Mouse (Mus musculus) hindbrain, embryonic 14.5 days (tissue): ENCODE data around the gene D8Ertd738e. TPM values are rescaled to one million over a fixed set of nuclear protein-coding genes. Genes with fewer than 3 reads are reported as not detected.
"Not testable (repeated sequence)": the region's sequence is repeated elsewhere in the genome, so short reads cannot be mapped to it uniquely, and the experiment has no call there.

ENCODE experiments used
- ATAC-seq: fragments of 200-750 bp; cut with Nextera tagmentation; 2 replicates; pipeline ENCODE4 v1.8.0; 2017; ENCODE audit warnings: moderate number of reproducible peaks, mild to moderate bottlenecking, moderate TSS enrichment, moderate library complexity; ENCODE audit not compliant: low FRiP score
- DNase-seq: peaks from one replicate; pipeline ENCODE4 v3.0.0-alpha.2; 2015; ENCODE audit warnings: low spot score
- H3K27ac ChIP-seq: fragments of 300-500 bp; sonication (generic); 2 replicates; pipeline ENCODE4 v1.5.1; 2014; ENCODE audit warnings: mild to moderate bottlenecking, moderate library complexity
- H3K27me3 ChIP-seq: fragments of 300-500 bp; sonication (generic); 2 replicates; pipeline ENCODE4 v1.6.1; 2014; ENCODE audit warnings: mild to moderate bottlenecking, low read length, mixed read lengths; ENCODE audit not compliant: control insufficient read depth, insufficient read depth
- H3K36me3 ChIP-seq: fragments of 300-500 bp; sonication (generic); replicated peaks from 2 replicates; pipeline ENCODE4 v1.6.1; 2014; ENCODE audit not compliant: control insufficient read depth, insufficient read depth
- H3K4me1 ChIP-seq: fragments of 300-500 bp; sonication (generic); replicated peaks from 2 replicates; pipeline ENCODE4 v1.6.1; 2014; ENCODE audit warnings: antibody characterized with exemption, low read length, mixed read lengths; ENCODE audit not compliant: control insufficient read depth, insufficient read depth
- H3K4me2 ChIP-seq: fragments of 300-500 bp; sonication (generic); replicated peaks from 2 replicates; pipeline ENCODE4 v1.6.1; 2014; ENCODE audit warnings: mild to moderate bottlenecking, moderate library complexity
- H3K4me3 ChIP-seq: fragments of 300-500 bp; sonication (generic); replicated peaks from 2 replicates; pipeline ENCODE4 v1.5.1; 2014; ENCODE audit warnings: mild to moderate bottlenecking, low read length
- H3K9ac ChIP-seq: fragments of 300-500 bp; sonication (generic); 2 replicates; pipeline ENCODE4 v1.6.1; 2014
- H3K9me3 ChIP-seq: fragments of 300-500 bp; sonication (generic); 2 replicates; pipeline ENCODE4 v1.6.1; 2016; ENCODE audit warnings: low read length; ENCODE audit not compliant: control insufficient read depth
- WGBS: fragments of 180-500 bp; shearing (Covaris S2); extraction: QIAGEN DNeasy Blood & Tissue Kit; methylation state at CpG from one replicate; pipeline ENCODE4 v1.1.7; 2014; 5-methylcytosine and 5-hydroxymethylcytosine counted together
- polyA plus RNA-seq: library from polyadenylated mRNA; unstranded; fragments of >200 nt; fragmentation: Nextera tagmentation; extraction: Ambion mirVana; gene quantifications from 2 replicates; pipeline ENCODE4 v1.2.1, GENCODE M21; 2014

Gene D8Ertd738e
- polyA plus RNA-seq: 268 and 296 TPM in 2 replicates

DNA sequence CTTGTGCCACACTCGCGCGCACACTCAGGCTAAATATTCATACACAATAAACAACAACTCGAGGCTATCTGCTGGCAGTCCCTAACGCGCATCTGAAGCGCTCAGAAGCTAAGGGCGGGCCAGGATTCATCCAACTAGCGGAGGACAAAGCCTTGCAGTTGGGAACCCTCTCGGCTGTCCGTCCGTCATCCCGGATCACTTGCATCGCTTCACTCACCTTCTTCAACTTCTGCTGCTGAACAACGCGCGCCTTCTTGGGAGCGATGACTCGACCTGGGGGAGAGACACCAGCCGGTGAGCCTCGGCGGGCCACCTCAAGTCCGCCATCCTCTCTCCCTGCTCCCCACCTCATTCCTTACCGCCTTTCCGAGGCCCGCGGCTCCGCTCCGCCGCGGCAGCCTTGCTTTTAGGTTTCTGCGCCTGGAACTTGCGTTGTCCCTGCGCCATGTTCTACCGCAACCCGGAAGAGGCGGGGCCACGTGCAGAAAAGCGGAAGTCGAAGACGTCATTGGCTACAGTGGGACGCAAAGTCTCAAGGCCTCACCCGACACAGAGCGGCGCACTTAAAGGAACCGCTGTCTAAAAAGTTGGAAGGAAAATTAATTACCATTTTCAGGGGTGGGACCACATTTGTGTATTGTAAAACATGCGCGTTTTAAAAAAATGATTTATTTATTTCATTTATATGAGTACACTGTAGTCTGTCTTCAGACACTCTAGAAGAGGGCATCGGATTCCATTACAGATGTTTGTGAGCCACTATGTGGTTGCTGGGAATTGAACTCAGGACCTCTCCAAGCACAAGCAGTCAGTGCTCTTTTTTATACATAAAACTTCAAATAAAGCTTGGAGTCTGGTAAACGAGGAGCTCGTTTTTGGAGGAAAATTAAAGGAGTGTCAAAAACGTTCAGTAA, at the start of gene D8Ertd738e:
D8Ertd738e (minus strand) TSS at position 463 of the 914 bp plus-strand sequence.
- H3K4me3 ChIP-seq: peak within 1 kb of the TSS; percentile 98
- H3K9me3 ChIP-seq: no peaks in the 10 kb centered on the region
- H3K9ac ChIP-seq: peak within 1 kb of the TSS; percentile 94
- DNase-seq (peak; percentile 94), ATAC-seq (peak; percentile 94)
- H3K36me3 ChIP-seq: peaks cover 73% of the 10 kb centered on the region
- 5% methylated on average over 52 of the region's 52 CpGs for WGBS
- no peaks in the 10 kb centered on the region; the same call in 1 of the 2 replicates for H3K4me1 ChIP-seq
- H3K4me2 ChIP-seq: peak within 1 kb of the TSS; percentile 83
- H3K27me3 ChIP-seq: no peaks in the 10 kb centered on the region
- peak within 1 kb of the TSS; percentile 74 for H3K27ac ChIP-seq

DNA sequence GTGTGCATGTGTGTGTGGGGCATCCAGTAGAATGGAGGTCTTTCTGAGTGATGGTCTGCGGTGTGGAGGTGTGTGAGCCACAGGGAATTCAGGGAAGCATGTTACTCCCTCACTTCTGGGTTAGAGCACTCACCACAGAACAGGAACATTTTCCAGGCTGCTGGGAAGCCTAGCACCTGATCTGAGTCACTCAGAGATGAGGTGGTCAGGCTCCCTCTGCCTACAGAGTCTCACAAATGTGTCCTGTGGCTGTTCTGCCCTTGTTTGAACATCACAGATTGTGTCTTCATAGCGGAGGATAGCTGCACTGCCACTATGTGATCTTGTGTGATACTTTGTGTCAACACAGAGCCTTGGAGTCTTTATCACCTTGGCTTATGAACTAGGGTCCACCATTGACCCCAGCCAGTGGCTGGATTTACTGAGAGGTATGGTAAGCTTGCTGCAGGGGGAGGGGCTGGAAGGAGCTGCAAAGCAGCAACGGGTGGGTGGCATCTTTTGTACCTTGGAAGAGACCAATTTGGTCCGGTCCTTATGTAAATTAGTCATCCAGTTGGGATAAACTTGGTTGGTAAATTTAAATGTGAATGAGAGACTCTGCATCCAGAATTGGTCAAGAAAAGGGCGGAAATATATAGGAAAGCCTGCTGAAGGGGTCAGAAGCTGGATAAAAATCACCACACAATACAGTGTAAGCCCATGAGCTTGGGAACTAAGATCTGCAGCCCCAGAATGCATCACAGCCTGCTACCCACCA, 47.7 kb upstream of the D8Ertd738e start:
- H3K4me2 ChIP-seq: no peak overlapping the region
- no peaks in the 10 kb centered on the region for H3K9me3 ChIP-seq
- H3K27me3 ChIP-seq: no peaks in the 10 kb centered on the region
- DNase-seq: no peak
- 60% methylated on average over 5 of the region's 5 CpGs for WGBS
- H3K27ac ChIP-seq: no peak overlapping the region
- no peaks in the 10 kb centered on the region for H3K4me1 ChIP-seq
- no peak for ATAC-seq
- H3K36me3 ChIP-seq: no peaks in the 10 kb centered on the region
- H3K9ac ChIP-seq: no peak overlapping the region
- no peak overlapping the region for H3K4me3 ChIP-seq

DNA sequence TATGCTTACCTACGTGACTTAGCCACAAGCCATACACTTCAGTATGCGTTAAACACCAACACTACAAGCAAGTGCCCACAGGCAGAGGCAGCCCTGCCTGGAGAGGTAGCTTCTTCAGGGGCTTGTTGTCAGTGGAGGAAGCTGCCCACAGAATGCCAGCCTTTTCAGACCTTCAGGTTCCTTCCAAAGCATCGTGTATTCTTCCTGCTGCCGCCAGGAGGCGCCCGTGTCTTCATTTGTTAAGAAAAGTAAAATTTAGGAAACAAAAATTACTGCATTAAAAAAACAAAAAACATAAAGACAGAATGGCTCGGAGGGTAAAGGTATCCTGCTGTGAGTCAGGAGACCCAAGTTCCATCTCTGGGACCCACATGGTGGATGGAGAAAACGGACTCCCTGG, 42.2 kb upstream of the D8Ertd738e start:
- 26% methylated on average over 8 of the region's 8 CpGs for WGBS
- Histone ChIP-seq H3K27me3 (no peaks in the 10 kb centered on the region), H3K4me1 (no peaks in the 10 kb centered on the region), H3K9me3 (no peaks in the 10 kb centered on the region), H3K4me3 (no peak overlapping the region), H3K36me3 (no peaks in the 10 kb centered on the region), H3K27ac (no peak overlapping the region), H3K4me2 (no peak overlapping the region), H3K9ac (no peak overlapping the region)
- no peak for ATAC-seq
- DNase-seq: peak; percentile 80

DNA sequence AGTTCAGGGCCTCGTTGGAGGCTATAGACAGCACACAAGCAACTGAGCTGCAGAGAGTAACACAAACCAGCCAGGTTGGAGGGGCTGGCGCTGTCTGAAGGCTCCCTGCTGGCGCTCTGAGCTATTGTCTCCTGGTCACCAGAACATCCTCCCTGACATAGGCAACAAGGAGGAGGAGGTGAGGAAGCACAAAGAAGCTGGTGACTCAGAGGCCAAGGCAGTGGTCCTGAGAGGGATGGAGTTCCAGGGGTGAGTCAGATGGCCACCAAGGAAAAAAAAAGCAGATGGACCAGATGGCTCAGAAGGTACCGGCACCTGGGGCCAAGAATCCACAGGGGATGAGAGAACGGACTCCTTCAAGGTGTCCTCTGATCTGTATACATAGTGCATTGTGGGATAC, 41.6 kb upstream of the D8Ertd738e start:
- WGBS: 45% methylated on average over 5 of the region's 5 CpGs
- Histone ChIP-seq H3K27ac (no peak overlapping the region), H3K27me3 (no peaks in the 10 kb centered on the region), H3K9me3 (no peaks in the 10 kb centered on the region), H3K36me3 (no peaks in the 10 kb centered on the region), H3K4me3 (no peak overlapping the region), H3K9ac (no peak overlapping the region), H3K4me1 (no peaks in the 10 kb centered on the region), H3K4me2 (no peak overlapping the region)
- ATAC-seq (no peak), DNase-seq (no peak)

DNA sequence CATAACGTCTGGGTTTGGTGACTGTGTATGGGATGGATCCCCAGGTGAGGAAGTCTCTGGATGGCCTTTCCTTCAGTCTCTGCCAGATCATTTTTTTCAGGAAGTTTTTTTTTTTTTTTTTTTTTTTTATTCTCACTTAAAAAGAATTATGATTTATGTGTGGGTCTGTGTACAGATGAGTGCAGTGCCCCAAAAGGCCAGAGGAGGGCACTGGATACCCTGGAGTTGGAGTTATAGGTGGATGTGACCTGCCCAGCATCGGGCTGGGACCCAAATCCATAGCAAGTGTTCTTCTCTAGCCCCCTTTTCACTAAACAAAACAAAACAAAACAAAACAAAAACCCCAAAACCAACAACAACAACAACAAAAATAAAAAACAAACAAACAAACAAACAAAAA, 39.4 kb upstream of the D8Ertd738e start:
- no peak overlapping the region for H3K4me3 ChIP-seq
- H3K4me1 ChIP-seq: no peaks in the 10 kb centered on the region
- no peaks in the 10 kb centered on the region for H3K9me3 ChIP-seq
- ATAC-seq: no peak
- no peak overlapping the region for H3K9ac ChIP-seq
- 56% methylated on average over 2 of the region's 2 CpGs for WGBS
- H3K4me2 ChIP-seq: no peak overlapping the region
- H3K27me3 ChIP-seq: no peaks in the 10 kb centered on the region
- H3K36me3 ChIP-seq: no peaks in the 10 kb centered on the region
- no peak overlapping the region for H3K27ac ChIP-seq
- DNase-seq: no peak

DNA sequence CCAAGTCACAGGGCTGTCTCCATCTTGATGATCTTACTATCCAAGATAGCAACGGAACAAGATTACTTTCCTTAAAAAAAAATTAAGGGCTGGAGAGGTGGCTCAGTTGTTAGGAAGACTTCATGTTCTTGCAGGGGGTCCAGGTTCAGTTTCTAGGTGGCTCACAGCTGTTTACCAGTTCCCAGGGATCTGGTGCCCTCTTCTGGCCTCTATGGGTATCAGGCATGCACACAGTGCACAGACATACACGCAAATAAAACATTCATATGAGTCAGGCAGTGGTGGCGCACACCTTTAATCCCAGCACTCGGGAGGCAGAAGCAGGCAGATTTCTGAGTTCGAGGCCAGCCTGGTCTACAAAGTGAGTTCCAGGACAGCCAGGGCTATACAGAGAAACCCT, 36.1 kb upstream of the D8Ertd738e start:
- H3K4me1 ChIP-seq, H3K4me2 ChIP-seq, H3K9me3 ChIP-seq, H3K36me3 ChIP-seq, ATAC-seq, H3K9ac ChIP-seq, H3K27ac ChIP-seq, H3K4me3 ChIP-seq, H3K27me3 ChIP-seq: not testable (repeated sequence)
- WGBS: 58% methylated on average over 5 of the region's 5 CpGs
- peak; percentile 49 for DNase-seq

DNA sequence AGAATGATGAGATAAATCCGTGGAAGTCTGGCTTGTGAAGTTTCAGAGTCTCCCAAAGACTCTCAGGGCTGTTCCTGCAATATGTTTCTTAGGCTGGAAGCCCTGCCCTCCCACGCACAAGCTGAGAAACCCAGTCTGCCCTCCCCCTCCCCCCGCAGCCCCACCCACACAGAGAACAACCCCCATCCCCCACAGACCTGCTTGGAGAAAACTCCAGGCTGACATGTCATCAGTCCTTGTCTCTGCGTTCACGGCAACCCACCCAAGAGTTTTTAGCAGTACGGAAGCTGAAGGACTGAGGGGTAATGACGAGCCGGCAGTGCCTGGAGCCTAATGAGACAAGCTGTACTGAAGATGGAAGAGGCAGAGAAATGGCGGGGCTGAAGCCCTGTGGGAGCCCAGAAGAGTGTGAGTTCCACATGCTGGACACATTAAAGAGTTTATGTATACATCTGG, 35.1 kb upstream of the D8Ertd738e start:
- no peaks in the 10 kb centered on the region for H3K36me3 ChIP-seq
- no peak overlapping the region for H3K27ac ChIP-seq
- no peaks in the 10 kb centered on the region for H3K27me3 ChIP-seq
- H3K4me3 ChIP-seq: no peak overlapping the region
- H3K9ac ChIP-seq: no peak overlapping the region
- no peaks in the 10 kb centered on the region for H3K4me1 ChIP-seq
- 34% methylated on average over 9 of the region's 9 CpGs for WGBS
- no peak for ATAC-seq
- DNase-seq: no peak
- H3K9me3 ChIP-seq: no peaks in the 10 kb centered on the region
- H3K4me2 ChIP-seq: no peak overlapping the region

DNA sequence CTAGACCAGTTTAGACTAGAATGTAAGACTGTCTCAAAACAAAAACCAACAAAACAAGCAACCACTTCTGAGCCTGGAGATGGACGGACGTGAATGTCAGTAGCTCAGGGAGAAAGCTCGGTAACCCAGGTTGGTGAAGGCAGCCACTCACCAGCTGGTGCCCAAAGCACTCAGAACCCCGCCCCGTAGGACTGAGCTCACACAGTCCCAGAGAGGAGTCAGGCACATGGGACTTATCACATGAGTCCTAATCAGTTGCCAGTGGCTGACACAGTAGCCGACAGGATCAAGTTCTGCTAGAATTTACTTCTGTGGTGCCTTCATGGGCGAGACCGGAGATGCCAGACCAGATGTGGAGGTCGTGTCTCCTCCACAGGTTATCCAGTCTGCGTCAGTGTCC, 31.3 kb upstream of the D8Ertd738e start:
- Histone ChIP-seq H3K9me3 (no peaks in the 10 kb centered on the region), H3K36me3 (no peaks in the 10 kb centered on the region), H3K4me1 (no peaks in the 10 kb centered on the region), H3K9ac (no peak overlapping the region), H3K4me3 (no peak overlapping the region), H3K4me2 (no peak overlapping the region), H3K27me3 (no peaks in the 10 kb centered on the region), H3K27ac (no peak overlapping the region)
- WGBS: 82% methylated on average over 10 of the region's 10 CpGs
- ATAC-seq: no peak
- DNase-seq: no peak

DNA sequence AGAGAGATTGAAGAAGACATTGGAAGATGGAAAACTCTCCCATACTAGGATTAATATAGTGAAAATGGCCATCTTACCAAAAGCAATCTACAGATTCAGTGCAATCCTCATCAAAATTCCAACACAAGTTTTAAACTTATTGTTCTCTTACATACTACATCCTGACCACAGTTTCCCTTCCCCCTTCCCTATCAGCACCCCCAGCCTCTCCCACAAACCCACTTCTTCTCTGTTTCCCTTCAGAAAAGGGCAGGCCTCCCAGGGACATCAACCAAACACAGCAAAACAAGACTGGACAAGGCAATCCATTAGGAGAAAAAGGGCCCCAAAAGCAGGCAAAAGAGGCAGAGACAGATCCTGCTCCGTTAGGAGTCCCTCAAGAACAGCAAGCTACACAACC, 26.9 kb upstream of the D8Ertd738e start:
- no peaks in the 10 kb centered on the region for H3K27me3 ChIP-seq
- H3K9ac ChIP-seq: no peak overlapping the region
- no peak overlapping the region for H3K4me2 ChIP-seq
- no peaks in the 10 kb centered on the region for H3K36me3 ChIP-seq
- WGBS: 61% methylated on average over 1 of the region's 1 CpGs
- no peak for DNase-seq
- no peaks in the 10 kb centered on the region for H3K9me3 ChIP-seq
- no peak for ATAC-seq
- no peak overlapping the region for H3K27ac ChIP-seq
- no peak overlapping the region for H3K4me3 ChIP-seq
- H3K4me1 ChIP-seq: no peaks in the 10 kb centered on the region
